Mouse (Mus musculus) MEL (cell line): ENCODE results near the gene Hist1h2ag.

ENCODE experiments used
- CHD2 ChIP-seq: IDR thresholded peaks from 2 replicates; pipeline ENCODE4 v1.6.1; 2011; ENCODE audit warnings: low read length, improper control_type of control experiment
- CTCF ChIP-seq, 3 experiments: IDR thresholded peaks in 2 of 3; conservative IDR thresholded peaks in 1 of 3; 2 replicates each; pipeline ENCODE4 v1.5.1; 2011 to 2012; ENCODE audit warnings: low read length in 3 of 3, low read depth in 2 of 3, mild to moderate bottlenecking in 2 of 3, improper control_type of control experiment in 1 of 3, inconsistent platforms in 1 of 3, mixed read lengths in 1 of 3, moderate library complexity in 1 of 3; ENCODE audit not compliant: control insufficient read depth in 1 of 3, insufficient read depth in 1 of 3, poor library complexity in 1 of 3, severe bottlenecking in 1 of 3
- GATA1 ChIP-seq: IDR thresholded peaks from 2 replicates; pipeline ENCODE4 v1.6.1; 2011; ENCODE audit warnings: low read depth, low read length, improper control_type of control experiment
- MAX ChIP-seq: IDR thresholded peaks from 2 replicates; pipeline ENCODE4 v1.6.1; 2011; ENCODE audit warnings: low read length, improper control_type of control experiment
- POLR2A ChIP-seq, 2 experiments: IDR thresholded peaks; 2 replicates each; pipeline ENCODE4 v1.6.1; 2011 to 2012; ENCODE audit warnings: low read length in 2 of 2, mild to moderate bottlenecking in 2 of 2, control low read depth in 1 of 2, improper control_type of control experiment in 1 of 2, low read depth in 1 of 2, moderate library complexity in 1 of 2; ENCODE audit not compliant: control insufficient read depth in 1 of 2, insufficient read depth in 1 of 2, poor library complexity in 1 of 2
- SIN3A ChIP-seq: IDR thresholded peaks from 2 replicates; pipeline ENCODE4 v1.6.1; 2012; ENCODE audit warnings: low read length, improper control_type of control experiment, inconsistent platforms
- USF1 ChIP-seq: IDR thresholded peaks from 2 replicates; pipeline ENCODE4 v1.6.1; 2014; ENCODE audit warnings: low read depth, mild to moderate bottlenecking, inconsistent platforms, low read length, improper control_type of control experiment, moderate library complexity
- ZKSCAN1 ChIP-seq: IDR thresholded peaks from 2 replicates; pipeline ENCODE4 v1.6.1; 2012; ENCODE audit warnings: low read depth, mild to moderate bottlenecking, inconsistent platforms, low read length, improper control_type of control experiment, moderate library complexity

DNA sequence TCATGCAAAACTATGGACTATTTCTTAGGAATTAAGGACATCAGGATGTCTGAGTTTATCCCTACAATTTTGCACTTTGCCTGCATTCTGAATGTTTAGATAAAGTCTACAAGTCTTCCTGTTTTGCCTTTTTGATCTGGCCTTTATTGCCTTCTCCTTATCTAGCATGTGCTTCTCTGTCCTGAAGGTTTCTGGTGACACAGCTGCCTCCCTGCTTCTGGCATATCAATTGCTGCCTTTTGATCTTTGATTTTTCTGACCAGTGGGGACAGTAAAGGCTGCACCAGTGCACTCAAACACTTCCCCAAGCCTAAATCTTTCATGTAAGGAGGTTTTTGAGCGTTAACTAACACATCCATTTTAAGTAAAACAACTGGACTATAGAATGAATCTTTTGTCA, 20.7 kb upstream of the Hist1h2ag start:
- TF ChIP-seq MAX (no peak), POLR2A (IDR thresholded peaks at IDR 0.05; ENCODE audit: control insufficient read depth in 1 of 2, insufficient read depth in 1 of 2, low read depth in 1 of 2, low read length in 2 of 2, poor library complexity in 1 of 2) (no peak), ZKSCAN1 (no peak), USF1 (no peak), CTCF (IDR thresholded peaks at IDR 0.05 in 2 of 3, conservative IDR thresholded peaks at IDR 0.05 in 1 of 3; ENCODE audit: control insufficient read depth in 1 of 3, insufficient read depth in 1 of 3, low read depth in 2 of 3, low read length in 3 of 3, poor library complexity in 1 of 3, severe bottlenecking in 1 of 3) (no peak), GATA1 (no peak), SIN3A (no peak), CHD2 (no peak)
